Mouse (Mus musculus): ENCODE results near the gene Map1lc3b.
A peak's percentile ranks its signal among the peaks of the same experiment; 100 is the strongest.

The Map1lc3b gene

DNA sequence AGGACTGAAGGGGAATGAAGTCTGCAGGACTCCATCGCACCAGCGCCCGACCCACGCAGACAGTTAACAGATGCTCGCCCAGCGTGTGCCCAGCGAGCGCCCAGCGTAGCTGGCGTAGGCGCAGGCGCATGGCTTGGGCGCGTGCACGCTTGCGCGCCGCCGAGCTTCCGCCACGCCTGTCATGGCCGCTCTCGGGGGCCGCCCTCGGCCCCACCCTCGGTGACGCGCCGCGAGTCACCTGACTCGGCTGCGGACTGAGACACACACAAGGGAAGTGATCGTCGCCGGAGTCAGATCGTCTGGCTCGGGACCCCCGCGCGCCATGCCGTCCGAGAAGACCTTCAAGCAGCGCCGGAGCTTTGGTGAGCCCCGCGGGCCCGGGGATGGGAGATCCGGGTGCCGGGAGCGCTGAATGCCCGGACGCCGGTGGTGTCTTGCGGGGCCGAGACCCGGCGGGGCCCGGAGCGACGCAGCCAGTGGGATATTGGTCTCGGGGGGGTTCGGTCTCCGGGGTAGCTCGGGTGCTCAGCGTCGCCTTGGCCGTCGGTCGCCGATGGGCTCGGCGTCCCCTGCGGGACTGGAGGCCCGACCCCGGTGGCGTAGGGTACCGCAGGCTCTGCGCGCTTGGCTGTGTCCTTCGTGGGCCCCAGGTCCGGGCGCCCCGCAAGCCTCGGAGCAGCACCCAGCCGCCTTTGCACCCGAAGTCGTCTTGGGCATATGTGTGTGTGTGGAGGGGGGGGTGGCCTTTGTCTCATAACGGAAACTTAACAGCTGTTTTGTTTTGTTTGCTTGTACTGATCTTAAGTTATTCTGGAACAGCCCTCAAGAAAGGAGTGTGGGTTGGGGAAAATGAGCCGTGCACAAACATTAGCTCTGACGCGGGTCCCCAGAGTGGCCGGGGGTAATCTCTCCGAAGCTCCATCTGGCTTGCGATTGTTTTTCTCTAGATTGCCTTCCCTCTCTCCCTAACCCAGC lies at the start of gene Map1lc3b:
TSS of gene Map1lc3b (plus strand) at position 159 of the 975 bp plus-strand sequence.
- peak; percentile 97 for DNase-seq (ENCODE audit: low read depth, low spot score)

DNA sequence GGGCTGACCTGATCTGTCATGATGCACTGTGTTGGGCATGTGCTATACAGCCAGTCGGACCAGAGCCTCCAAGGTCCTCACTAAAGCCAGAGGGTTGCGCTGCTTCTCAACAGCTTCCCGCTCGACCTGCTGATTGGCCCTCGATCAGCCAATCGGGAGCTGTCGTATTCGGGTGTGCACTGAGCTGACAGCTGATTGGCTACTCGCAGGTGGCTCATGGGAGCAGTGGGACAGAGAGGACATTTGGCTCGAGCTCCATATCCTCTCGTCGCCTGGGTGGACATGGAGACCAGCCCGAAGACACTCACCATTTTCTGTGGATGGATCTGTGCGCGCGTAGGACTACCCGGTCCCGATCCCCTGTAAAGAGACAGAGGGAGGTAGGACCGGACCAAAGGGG lies 48.3 kb upstream of the Map1lc3b start:
- peak; percentile 85 for DNase-seq (ENCODE audit: low read depth, low spot score)

GRCm38 (mm10) chr8:121542901-121543300 lies 47.3 kb upstream of the Map1lc3b start:
- DNase-seq (ENCODE audit: low read depth, low spot score): no peak

- no peak for DNase-seq (ENCODE audit: low read depth, low spot score)
These were observed 45.8 kb upstream of the Map1lc3b start, which contains the start of gene 1700018B08Rik for GRCm38 (mm10) chr8:121544276-121544785. Gene 1700018B08Rik (minus strand): TSS chr8:121544320.

- no peak for DNase-seq (ENCODE audit: low read depth, low spot score)
These were observed 45.2 kb upstream of the Map1lc3b start for GRCm38 (mm10) chr8:121544936-121545335.

DNA sequence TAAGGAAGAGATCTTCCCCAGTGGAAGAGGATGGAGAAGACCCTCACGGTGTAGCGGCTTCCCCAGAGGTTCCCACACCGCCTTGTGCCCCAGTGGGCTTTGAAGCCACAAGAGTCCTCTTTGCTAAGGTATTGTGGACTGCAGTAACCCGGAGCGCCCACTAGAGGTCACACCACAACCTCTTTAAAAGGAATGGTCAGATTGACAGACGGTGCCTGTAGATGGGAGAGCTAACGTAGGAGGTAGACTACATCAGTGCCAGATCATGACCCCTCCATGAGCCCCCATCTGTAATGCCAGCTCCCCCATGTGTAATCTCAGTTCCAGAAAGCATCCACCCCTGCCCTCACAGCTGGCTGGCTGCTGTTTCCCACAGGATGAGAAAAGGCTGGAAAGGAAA lies 43.0 kb upstream of the Map1lc3b start:
- peak; percentile 88 for DNase-seq (ENCODE audit: low read depth, low spot score)

DNA sequence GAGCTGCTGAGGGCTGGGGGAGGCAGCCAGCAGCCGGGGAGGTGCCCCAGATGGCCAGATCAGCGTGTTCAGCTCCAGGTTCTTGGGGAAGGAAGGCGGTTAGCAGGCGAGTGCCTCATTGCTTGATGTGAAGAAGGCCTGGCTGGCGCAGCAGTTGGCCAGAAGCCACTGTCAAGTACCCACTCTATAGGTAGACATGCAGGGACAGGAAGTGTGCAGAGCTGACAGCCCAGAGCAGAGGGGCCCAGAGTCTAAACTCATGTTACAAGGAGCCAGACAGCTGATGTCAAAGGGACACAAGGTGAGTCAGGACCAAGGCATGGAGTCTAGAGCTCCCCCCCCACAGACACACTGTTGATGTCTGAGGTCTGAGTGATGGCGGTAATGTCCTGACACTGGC lies 40.1 kb upstream of the Map1lc3b start:
- DNase-seq (ENCODE audit: low read depth, low spot score): no peak

- peak; percentile 80 for DNase-seq (ENCODE audit: low read depth, low spot score)
These were observed 38.8 kb upstream of the Map1lc3b start for GRCm38 (mm10) chr8:121551065-121551985.

GRCm38 (mm10) chr8:121552506-121552905 lies 37.7 kb upstream of the Map1lc3b start:
- no peak for DNase-seq (ENCODE audit: low read depth, low spot score)

GRCm38 (mm10) chr8:121553831-121554475 lies 36.2 kb upstream of the Map1lc3b start:
- DNase-seq (ENCODE audit: low read depth, low spot score): no peak

DNA sequence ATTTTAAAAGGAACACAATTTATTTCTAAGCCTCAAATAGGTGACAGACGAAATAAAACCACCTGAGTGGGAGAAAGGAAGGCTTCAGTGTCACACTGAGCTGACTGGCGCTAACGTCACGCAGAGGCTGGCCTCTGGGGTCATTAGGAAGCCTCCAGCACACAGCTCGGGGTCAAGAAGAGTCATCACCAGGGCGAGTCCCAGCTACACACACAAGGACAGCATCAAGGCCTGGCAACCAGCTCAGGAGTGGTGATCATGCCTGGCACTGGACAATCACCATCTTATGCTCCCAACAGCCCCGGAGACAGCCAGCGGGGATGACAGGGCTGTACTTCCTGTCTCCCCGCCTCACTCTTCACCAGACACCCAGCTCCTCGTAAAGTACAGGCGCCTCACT lies 32.4 kb upstream of the Map1lc3b start:
- DNase-seq (ENCODE audit: low read depth, low spot score): no peak

DNA sequence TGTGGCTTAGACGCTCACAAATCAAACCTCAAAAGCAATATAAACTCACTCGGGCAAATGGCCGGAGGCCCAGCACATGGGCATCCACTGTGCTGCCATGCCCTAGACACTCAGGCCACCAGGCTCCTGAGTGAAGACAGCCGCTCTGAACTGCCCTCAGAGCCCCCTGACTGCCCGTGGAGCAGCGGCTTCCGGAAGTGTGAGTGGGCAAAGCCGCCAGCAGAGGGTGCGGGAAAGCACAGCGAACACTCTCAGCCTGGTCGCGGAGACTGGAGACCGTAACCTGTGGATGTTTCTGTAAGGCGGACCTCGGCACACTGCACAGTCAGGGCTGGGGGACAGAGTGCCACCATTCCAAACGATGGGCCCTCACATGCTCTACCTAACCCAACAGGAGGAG lies 31.6 kb upstream of the Map1lc3b start:
- DNase-seq (ENCODE audit: low read depth, low spot score): peak; percentile 68

GRCm38 (mm10) chr8:121559801-121560200 lies 30.4 kb upstream of the Map1lc3b start:
- no peak for DNase-seq (ENCODE audit: low read depth, low spot score)

DNA sequence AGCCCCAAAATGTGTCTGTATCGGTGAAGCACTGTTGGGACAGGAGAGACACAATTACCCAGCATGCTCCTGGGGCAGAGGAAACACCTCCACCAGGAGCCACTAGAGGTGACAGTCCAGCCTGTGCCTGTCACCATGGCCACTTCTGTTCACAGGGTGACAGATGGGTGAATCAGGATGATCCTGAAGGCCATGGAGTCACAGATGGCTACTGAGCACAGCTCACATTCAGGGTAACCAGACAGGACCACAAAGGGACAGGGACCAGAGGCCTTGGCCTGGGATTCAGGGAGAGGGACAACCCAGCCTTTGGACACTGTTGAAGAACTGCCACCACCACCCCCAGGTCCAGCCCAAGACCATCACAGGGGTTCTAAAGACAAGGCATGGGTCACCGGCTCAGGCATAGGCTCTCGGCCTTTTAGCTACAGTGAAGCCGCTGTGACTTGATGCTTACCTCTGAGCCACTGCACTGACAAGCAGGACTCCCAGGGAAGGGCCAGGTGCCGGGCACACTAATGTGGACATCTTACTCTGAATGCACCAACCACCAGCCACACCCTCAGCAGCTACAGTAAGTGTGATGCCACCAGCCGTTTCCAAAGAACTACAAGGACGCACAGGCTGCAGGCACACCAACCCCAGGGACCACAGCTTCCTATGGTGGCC lies 29.6 kb upstream of the Map1lc3b start:
- DNase-seq (ENCODE audit: low read depth, low spot score): no peak

DNA sequence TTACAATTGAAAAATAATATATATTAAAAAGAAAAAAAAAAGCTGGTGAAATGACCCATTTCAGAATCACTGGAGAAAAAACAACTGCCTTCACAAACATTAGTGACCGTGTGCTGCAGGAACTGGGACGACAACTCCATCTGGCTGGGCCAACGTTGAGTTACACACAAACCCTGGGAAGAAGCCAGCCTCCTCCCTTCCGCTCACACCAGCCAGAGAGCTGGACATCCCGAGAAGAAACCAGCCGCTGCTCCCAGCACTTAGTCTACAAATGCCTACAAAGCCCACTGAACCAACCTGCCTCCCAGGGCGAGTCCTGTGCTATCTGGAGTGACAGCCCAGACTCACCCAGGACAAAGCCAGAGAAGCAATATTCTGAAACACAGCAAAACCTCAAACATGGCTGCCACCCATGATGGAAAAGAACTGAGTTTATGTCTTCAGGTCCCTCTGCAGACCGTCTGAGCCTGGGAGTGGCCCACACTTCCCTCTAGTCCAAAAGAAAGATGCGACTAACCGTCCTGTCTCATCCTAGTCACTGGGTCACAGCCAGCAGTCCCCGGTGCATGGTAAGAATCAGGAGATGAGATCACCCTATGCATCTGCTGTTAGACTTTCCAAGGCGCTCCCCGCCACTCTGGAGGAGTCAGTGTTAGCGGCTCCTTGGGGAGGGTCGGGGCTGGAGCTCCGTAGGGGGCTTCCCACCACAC lies 28.4 kb upstream of the Map1lc3b start:
- DNase-seq (ENCODE audit: low read depth, low spot score): no peak

- DNase-seq (ENCODE audit: low read depth, low spot score): no peak
These were observed 27.2 kb upstream of the Map1lc3b start for GRCm38 (mm10) chr8:121562941-121563351.

DNA sequence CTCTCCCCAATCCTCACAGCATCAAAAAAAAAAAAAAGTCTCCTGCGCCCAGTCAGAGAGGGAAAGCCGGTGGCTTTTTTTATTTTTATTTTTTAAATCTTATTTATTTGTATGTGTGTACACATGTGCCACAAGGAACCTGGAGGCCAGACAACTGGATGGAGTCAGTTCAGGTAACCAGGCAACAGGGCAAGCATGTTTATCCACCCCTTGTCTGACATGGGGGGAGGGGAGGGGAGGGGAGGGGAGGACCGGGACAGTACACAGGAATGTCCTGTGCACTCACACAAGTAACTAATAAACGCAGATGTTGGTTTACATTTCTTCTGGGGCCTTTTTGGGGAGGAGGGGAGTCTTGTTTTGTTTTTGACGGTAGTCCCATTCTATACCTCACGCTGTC lies 26.5 kb upstream of the Map1lc3b start:
- no peak for DNase-seq (ENCODE audit: low read depth, low spot score)

DNA sequence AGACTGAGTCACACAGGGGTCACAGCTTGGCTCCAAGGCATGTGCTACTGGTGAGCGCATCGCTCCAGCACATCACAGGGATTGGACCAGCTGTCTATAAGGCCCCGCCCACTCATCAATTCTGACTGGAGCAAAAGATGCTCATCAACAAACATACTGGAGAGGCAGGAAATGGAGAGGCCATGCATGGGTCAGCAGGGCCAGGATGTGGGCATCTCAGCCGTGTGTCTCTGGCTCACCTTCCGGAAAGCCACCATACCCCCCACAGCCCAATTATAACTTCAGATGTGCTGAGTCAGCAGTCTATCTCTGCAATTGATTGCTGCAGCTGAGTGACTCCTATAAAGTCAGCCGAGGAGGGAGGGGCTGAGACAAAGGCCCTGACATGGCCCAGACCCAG lies 21.8 kb upstream of the Map1lc3b start:
- no peak for DNase-seq (ENCODE audit: low read depth, low spot score)

DNA sequence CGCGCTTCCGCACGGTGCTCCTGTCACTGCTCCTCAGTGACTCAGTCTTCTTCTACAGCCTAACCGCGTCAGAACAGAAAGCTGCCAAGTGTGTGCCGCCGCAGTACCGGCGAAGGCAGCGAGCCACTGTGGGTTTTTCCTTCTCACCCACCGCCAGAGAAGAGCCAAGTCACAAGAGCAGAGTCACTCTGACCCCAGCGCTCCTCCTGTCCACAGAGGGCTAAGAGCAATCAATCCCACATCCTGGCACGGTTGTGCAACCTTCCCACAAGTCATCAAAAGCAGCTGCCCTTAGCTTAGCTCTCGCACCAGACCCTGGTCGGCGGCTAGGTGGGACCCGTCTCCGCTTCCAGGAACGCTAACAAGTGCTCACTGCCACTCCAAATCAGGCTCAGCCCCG lies 19.8 kb upstream of the Map1lc3b start:
- DNase-seq (ENCODE audit: low read depth, low spot score): peak; percentile 47

GRCm38 (mm10) chr8:121570801-121571200 lies 19.4 kb upstream of the Map1lc3b start:
- peak; percentile 79 for DNase-seq (ENCODE audit: low read depth, low spot score)

All from ZHBTc4 (cell line).